Mouse (Mus musculus) hindbrain, embryonic 10.5 days (tissue): ENCODE measurements around the gene Gm11444. TPM values are rescaled to one million over a fixed set of nuclear protein-coding genes. Genes with fewer than 3 reads are reported as not detected.
A peak's percentile ranks its signal among the peaks of the same experiment; 100 is the strongest.

Experiments
- DNase-seq: peaks from one replicate; pipeline ENCODE4 v3.0.0-alpha.2; 2017; ENCODE audit warnings: low spot score
- H3K27ac ChIP-seq: fragments of 300-500 bp; sonication (generic); 2 replicates; pipeline ENCODE4 v1.5.1; 2016; ENCODE audit warnings: mild to moderate bottlenecking, moderate library complexity
- H3K27me3 ChIP-seq: fragments of 300-500 bp; sonication (generic); 2 replicates; pipeline ENCODE4 v1.6.1; 2016; ENCODE audit warnings: mild to moderate bottlenecking; ENCODE audit not compliant: poor library complexity, insufficient read depth, severe bottlenecking
- H3K36me3 ChIP-seq: fragments of 300-500 bp; sonication (generic); 2 replicates; pipeline ENCODE4 v1.6.1; 2016; ENCODE audit warnings: mild to moderate bottlenecking, moderate library complexity
- H3K4me1 ChIP-seq: fragments of 300-500 bp; sonication (generic); replicated peaks from 2 replicates; pipeline ENCODE4 v1.6.1; 2016; ENCODE audit warnings: mild to moderate bottlenecking
- H3K4me3 ChIP-seq: fragments of 300-500 bp; sonication (generic); 2 replicates; pipeline ENCODE4 v1.5.1; 2016; ENCODE audit warnings: mild to moderate bottlenecking, moderate library complexity
- H3K9me3 ChIP-seq: fragments of 300-500 bp; sonication (generic); 2 replicates; pipeline ENCODE4 v1.6.1; 2016; ENCODE audit warnings: mild to moderate bottlenecking, moderate library complexity
- WGBS: fragments of 180-500 bp; shearing (Covaris S2); methylation state at CpG from one replicate; pipeline ENCODE4 v1.1.7; 2016; 5-methylcytosine and 5-hydroxymethylcytosine counted together
- polyA plus RNA-seq: library from polyadenylated mRNA; unstranded; fragments of >200 nt; fragmentation: Nextera tagmentation; extraction: Ambion mirVana; gene quantifications from 2 replicates; pipeline ENCODE4 v1.2.1, GENCODE M21; 2016

Gene Gm11444
- polyA plus RNA-seq, 1 experiment from 2014 or later, result not detected

- Histone ChIP-seq H3K9me3 (no peaks in the 10 kb centered on the region), H3K27ac (no peak overlapping the region), H3K4me3 (0 out of 2 replicates have a peak overlapping the region, but pooled peaks have one; percentile 11), H3K4me1 (peaks cover 35% of the 10 kb centered on the region), H3K27me3 (peaks cover 100% of the 10 kb centered on the region), H3K36me3 (no peaks in the 10 kb centered on the region)
- under 1% methylated on average over 26 of the region's 26 CpGs for WGBS
- peak; percentile 70 for DNase-seq
Observed at GRCm38 (mm10) chr11:85888451-85888961, 38.4 kb upstream of the Gm11444 start.

- no peak overlapping the region for H3K4me3 ChIP-seq
- H3K9me3 ChIP-seq, result no peaks in the 10 kb centered on the region
- no peak for DNase-seq
- H3K36me3 ChIP-seq, result no peaks in the 10 kb centered on the region
- 1% methylated on average over 17 of the region's 17 CpGs for WGBS
- no peak overlapping the region for H3K27ac ChIP-seq
- H3K27me3 ChIP-seq, result peaks cover 99% of the 10 kb centered on the region
- H3K4me1 ChIP-seq, result peaks cover 35% of the 10 kb centered on the region
Observed at GRCm38 (mm10) chr11:85887801-85888450, 37.8 kb upstream of the Gm11444 start.

GRCm38 (mm10) chr11:85887273-85887672 lies 37.1 kb upstream of the Gm11444 start:
- Histone ChIP-seq H3K36me3 (no peaks in the 10 kb centered on the region), H3K4me3 (no peak overlapping the region), H3K27ac (no peak overlapping the region), H3K4me1 (peaks cover 35% of the 10 kb centered on the region), H3K27me3 (peaks cover 98% of the 10 kb centered on the region), H3K9me3 (no peaks in the 10 kb centered on the region)
- 19% methylated on average over 6 of the region's 6 CpGs for WGBS
- no peak for DNase-seq

GRCm38 (mm10) chr11:85886429-85886785 lies 36.3 kb upstream of the Gm11444 start:
- under 1% methylated on average over 22 of the region's 22 CpGs for WGBS
- Histone ChIP-seq H3K36me3 (no peaks in the 10 kb centered on the region), H3K4me3 (peak overlapping the region; percentile 16), H3K27ac (no peak overlapping the region), H3K4me1 (peaks cover 34% of the 10 kb centered on the region), H3K27me3 (peaks cover 98% of the 10 kb centered on the region), H3K9me3 (no peaks in the 10 kb centered on the region)
- DNase-seq, result no peak

- DNase-seq, result peak; percentile 49
- Histone ChIP-seq H3K9me3 (no peaks in the 10 kb centered on the region), H3K27ac (no peak within 1 kb of the TSS), H3K4me1 (peaks cover 29% of the 10 kb centered on the region), H3K36me3 (no peaks in the 10 kb centered on the region), H3K27me3 (peaks cover 98% of the 10 kb centered on the region), H3K4me3 (peak within 1 kb of the TSS; percentile 16)
- WGBS, result 9% methylated on average over 24 of the region's 28 CpGs
Observed at GRCm38 (mm10) chr11:85885665-85886428, 35.7 kb upstream of the Gm11444 start, which contains the start of gene Tbx4. Gene Tbx4, plus strand, starts transcription at chr11:85886422.

- Histone ChIP-seq H3K27me3 (peaks cover 98% of the 10 kb centered on the region), H3K36me3 (no peaks in the 10 kb centered on the region), H3K27ac (no peak overlapping the region), H3K9me3 (no peaks in the 10 kb centered on the region), H3K4me3 (no peak overlapping the region), H3K4me1 (peaks cover 18% of the 10 kb centered on the region)
- 33% methylated on average over 4 of the region's 4 CpGs for WGBS
- DNase-seq, result no peak
Observed at GRCm38 (mm10) chr11:85884498-85884897, 34.4 kb upstream of the Gm11444 start.

- Histone ChIP-seq H3K4me3 (no peak overlapping the region), H3K27me3 (peaks cover 22% of the 10 kb centered on the region), H3K4me1 (peaks cover 11% of the 10 kb centered on the region), H3K27ac (peak overlapping the region; percentile 8; the same call in 1 of the 2 replicates), H3K9me3 (no peaks in the 10 kb centered on the region), H3K36me3 (no peaks in the 10 kb centered on the region)
- DNase-seq, result peak; percentile 45
- WGBS, result 60% methylated on average over 24 of the region's 24 CpGs
Observed at GRCm38 (mm10) chr11:85876059-85876788, 26.1 kb upstream of the Gm11444 start.

GRCm38 (mm10) chr11:85864363-85864762 lies 14.2 kb upstream of the Gm11444 start:
- Histone ChIP-seq H3K27me3 (peaks cover 10% of the 10 kb centered on the region; the same call in 1 of the 2 replicates), H3K27ac (no peak overlapping the region), H3K4me1 (no peaks in the 10 kb centered on the region), H3K9me3 (no peaks in the 10 kb centered on the region), H3K36me3 (no peaks in the 10 kb centered on the region), H3K4me3 (no peak overlapping the region)
- no peak for DNase-seq
- WGBS, result 35% methylated on average over 7 of the region's 7 CpGs

- peak; percentile 62 for DNase-seq
- WGBS, result 14% methylated on average over 6 of the region's 6 CpGs
- peaks cover 14% of the 10 kb centered on the region for H3K4me1 ChIP-seq
- H3K27ac ChIP-seq, result peak overlapping the region; percentile 81
- no peaks in the 10 kb centered on the region for H3K36me3 ChIP-seq
- peak overlapping the region; percentile 34; the same call in 1 of the 2 replicates for H3K4me3 ChIP-seq
- no peaks in the 10 kb centered on the region for H3K9me3 ChIP-seq
- peaks cover 19% of the 10 kb centered on the region; the same call in 1 of the 2 replicates for H3K27me3 ChIP-seq
Observed at GRCm38 (mm10) chr11:85857997-85858698, 8.0 kb upstream of the Gm11444 start.

GRCm38 (mm10) chr11:85850758-85851157 lies 625 bp upstream of the Gm11444 start:
- no peaks in the 10 kb centered on the region for H3K36me3 ChIP-seq
- H3K27me3 ChIP-seq, result peaks cover 43% of the 10 kb centered on the region
- no peak overlapping the region for H3K4me3 ChIP-seq
- H3K27ac ChIP-seq, result no peak overlapping the region
- no peak for DNase-seq
- H3K9me3 ChIP-seq, result no peaks in the 10 kb centered on the region
- peaks cover 22% of the 10 kb centered on the region for H3K4me1 ChIP-seq
- 44% methylated on average over 6 of the region's 6 CpGs for WGBS

- 1% methylated on average over 21 of the region's 21 CpGs for whole genome bisulfite sequencing
- Histone ChIP-seq H3K27ac (peak overlapping the region; percentile 50; the same call in 1 of the 2 replicates), H3K36me3 (no peaks in the 10 kb centered on the region), H3K4me3 (peak overlapping the region; percentile 46), H3K4me1 (peaks cover 30% of the 10 kb centered on the region), H3K27me3 (peaks cover 51% of the 10 kb centered on the region), H3K9me3 (no peaks in the 10 kb centered on the region)
- DNase-seq, result peak; percentile 83
Observed at GRCm38 (mm10) chr11:85849037-85849436, 1.1 kb downstream of the Gm11444 start.

GRCm38 (mm10) chr11:85846509-85846908 lies 3.6 kb downstream of the Gm11444 start:
- Histone ChIP-seq H3K27me3 (peaks cover 77% of the 10 kb centered on the region), H3K4me1 (peaks cover 52% of the 10 kb centered on the region), H3K4me3 (no peak overlapping the region), H3K36me3 (no peaks in the 10 kb centered on the region), H3K27ac (no peak overlapping the region), H3K9me3 (no peaks in the 10 kb centered on the region)
- no peak for DNase-seq
- 46% methylated on average over 4 of the region's 4 CpGs for WGBS
